Mouse (Mus musculus) erythroid progenitor cell, adult 5-6 weeks (primary cell): ENCODE results near the gene Eid1. TPM values are rescaled to one million over a fixed set of nuclear protein-coding genes. Genes with fewer than 3 reads are reported as not detected.

Experiments used
- total RNA-seq, 2 experiments: library from RNA; stranded (forward) in 1 of 2; stranded (reverse) in 1 of 2; fragments of 150-400 nt in 1 of 2; fragments of 186-747, 209-891 nt in 1 of 2; gene quantifications; 2 replicates each; pipeline versions ENCODE4 v1.2.3 to v1.2.4; 2015 to 2017; ENCODE audit warnings: low replicate concordance in 2 of 2

Gene Eid1
- total RNA-seq, 2 experiments from 2014 or later: 52.0 to 96.6 TPM

Other genes starting within 250 kb of the Eid1 start
- not detected in 2 replicates for gene Gm9913, start 168.0 kb upstream of the Eid1 start, total RNA-seq (2015; ENCODE audit: low replicate concordance)
- gene Gm9913, start 168.0 kb upstream of the Eid1 start, total RNA-seq (2017; ENCODE audit: low replicate concordance): not detected in 2 replicates
- under 0.01 TPM in 2 replicates for gene Fbn1, start 165.1 kb upstream of the Eid1 start, total RNA-seq (2015; ENCODE audit: low replicate concordance)
- under 0.01 and 0.83 TPM in 2 replicates for gene Fbn1, start 165.1 kb upstream of the Eid1 start, total RNA-seq (2017; ENCODE audit: low replicate concordance)
- 14.3 and 20.2 TPM in 2 replicates for gene Cep152, start 48.0 kb upstream of the Eid1 start, total RNA-seq (2015; ENCODE audit: low replicate concordance)
- gene Cep152, start 48.0 kb upstream of the Eid1 start, total RNA-seq (2017; ENCODE audit: low replicate concordance): 36.8 and 49.8 TPM in 2 replicates
- not detected in 2 replicates for gene Shc4, start 51.1 kb downstream of the Eid1 start, total RNA-seq (2015; ENCODE audit: low replicate concordance)
- 0.15 and 3.3 TPM in 2 replicates for gene Shc4, start 51.1 kb downstream of the Eid1 start, total RNA-seq (2017; ENCODE audit: low replicate concordance)
- 19.3 and 23.4 TPM in 2 replicates for gene Secisbp2l, start 109.8 kb downstream of the Eid1 start, total RNA-seq (2015; ENCODE audit: low replicate concordance)
- 35.2 and 43.1 TPM in 2 replicates for gene Secisbp2l, start 109.8 kb downstream of the Eid1 start, total RNA-seq (2017; ENCODE audit: low replicate concordance)
- gene Galk2, start 186.0 kb downstream of the Eid1 start, total RNA-seq (2015; ENCODE audit: low replicate concordance): 1.1 and 5.0 TPM in 2 replicates
- gene Galk2, start 186.0 kb downstream of the Eid1 start, total RNA-seq (2017; ENCODE audit: low replicate concordance): 4.0 and 17.5 TPM in 2 replicates
- 60.5 and 85.1 TPM in 2 replicates for gene Cops2, start 186.0 kb downstream of the Eid1 start, total RNA-seq (2015; ENCODE audit: low replicate concordance)
- 143 and 182 TPM in 2 replicates for gene Cops2, start 186.0 kb downstream of the Eid1 start, total RNA-seq (2017; ENCODE audit: low replicate concordance)